Comparison of ENCODE assay signal across 9 mouse cellular contexts in the genomic region with DNA sequence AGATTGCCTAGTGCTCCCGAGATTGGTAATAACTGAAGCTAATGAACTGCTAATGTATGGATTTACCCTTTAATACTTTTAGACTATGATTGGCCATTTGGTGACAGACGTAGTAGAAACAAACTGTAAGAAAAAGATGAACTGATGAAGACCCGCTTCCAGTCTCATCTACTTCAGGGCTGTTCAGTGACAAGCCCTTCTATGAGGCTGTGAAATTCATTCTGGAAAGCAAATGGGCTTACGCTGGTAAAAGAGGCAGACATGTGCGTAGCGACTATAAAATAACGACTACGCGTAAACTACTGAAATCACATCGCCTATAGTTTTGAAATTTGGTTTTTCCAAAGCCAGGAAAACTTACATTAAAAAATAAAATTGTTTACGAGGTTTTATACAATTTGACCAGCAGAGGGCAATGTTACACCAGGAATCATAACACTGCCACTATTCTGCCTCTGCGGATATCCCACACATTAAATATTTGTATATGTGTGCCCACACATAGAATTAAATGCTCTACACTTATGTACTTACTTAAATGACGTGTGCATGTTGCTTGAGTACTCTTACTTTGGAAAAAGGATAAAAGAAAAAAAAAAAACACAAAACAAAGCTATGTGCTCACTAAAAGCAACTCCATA. TPM values are rescaled to one million over a fixed set of nuclear protein-coding genes. Genes with fewer than 3 reads are reported as not detected.
DNase-seq lines count a peak whose midpoint lies in the region; ATAC-seq and TF ChIP-seq lines count a peak whose summit lies in the region.
"Had no signal": no experiment of that assay in that cellular context is flagged by ENCODE, and none has a peak within 500 bp of the region (broad histone marks: within the 10 kb centered on the region; RNA-seq: fewer than 3 reads in every experiment).

No protein-coding gene starts in this region.

- no peak for ATAC-seq in limb, embryonic 14.5 days (ENCODE audit: low FRiP score, low read depth)
- peak; percentile 75; the same call in 1 of the 2 replicates for ATAC-seq in midbrain, embryonic 13.5 days

- no peak for TF ChIP-seq POLR2A in limb, embryonic 14.5 days (IDR thresholded peaks at IDR 0.05; ENCODE audit: borderline replicate concordance, extremely low read depth, insufficient read depth, insufficient read length)

- no peak overlapping the region for H3K4me2 ChIP-seq in limb, embryonic 14.5 days (replicated peaks; ENCODE audit: low read depth, low read length, severe bottlenecking)
- no peak overlapping the region for H3K4me2 ChIP-seq in midbrain, embryonic 13.5 days (replicated peaks)
- H3K4me2 ChIP-seq: embryonic facial prominence, embryonic 12.5 days had no signal

- no peak overlapping the region for H3K4me3 ChIP-seq in limb, embryonic 14.5 days (replicated peaks; ENCODE audit: low read length)
- H3K4me3 ChIP-seq in limb, embryonic 10.5 days = no peak overlapping the region
- no peak overlapping the region for H3K4me3 ChIP-seq in midbrain, embryonic 13.5 days (replicated peaks)
- H3K4me3 ChIP-seq: embryonic facial prominence, embryonic 12.5 days had no signal

- H3K27me3 ChIP-seq in limb, embryonic 14.5 days (ENCODE audit: control insufficient read depth, insufficient read depth, low read length) = no peaks in the 10 kb centered on the region
- H3K27me3 ChIP-seq in limb, embryonic 10.5 days (ENCODE audit: low read depth, poor library complexity, severe bottlenecking) = no peaks in the 10 kb centered on the region
- no peaks in the 10 kb centered on the region for H3K27me3 ChIP-seq in midbrain, embryonic 13.5 days
- H3K27me3 ChIP-seq: embryonic facial prominence, embryonic 12.5 days had no signal

- DNase-seq in adrenal gland, postnatal 14 days = peak; percentile 12
- DNase-seq in adrenal gland, adult 2 months = no peak
- DNase-seq in limb, embryonic 14.5 days (ENCODE audit: low spot score) = peak; percentile 65
- DNase-seq in limb, embryonic 10.5 days (ENCODE audit: low spot score) = no peak
- peak; percentile 61 for DNase-seq in embryo, embryonic 10 days (ENCODE audit: low spot score)
- DNase-seq in thymus, postnatal 10 days (ENCODE audit: low spot score in 2 of 2) = no peak
- no peak for DNase-seq in B cell, adult 2 months

- H3K9ac ChIP-seq in limb, embryonic 14.5 days (ENCODE audit: low read depth, low read length, severe bottlenecking) = no peak overlapping the region
- no peak overlapping the region for H3K9ac ChIP-seq in midbrain, embryonic 13.5 days (replicated peaks)
- H3K9ac ChIP-seq: embryonic facial prominence, embryonic 12.5 days had no signal

- H3K9me3 ChIP-seq in limb, embryonic 14.5 days (ENCODE audit: control insufficient read depth, low read length) = no peaks in the 10 kb centered on the region
- no peaks in the 10 kb centered on the region for H3K9me3 ChIP-seq in limb, embryonic 10.5 days (replicated peaks)
- H3K9me3 ChIP-seq in midbrain, embryonic 13.5 days = no peaks in the 10 kb centered on the region
- H3K9me3 ChIP-seq: embryonic facial prominence, embryonic 12.5 days had no signal

- H3K4me1 ChIP-seq in limb, embryonic 14.5 days (ENCODE audit: control insufficient read depth, insufficient read depth, low read length) = no peaks in the 10 kb centered on the region
- no peaks in the 10 kb centered on the region for H3K4me1 ChIP-seq in limb, embryonic 10.5 days
- no peaks in the 10 kb centered on the region for H3K4me1 ChIP-seq in midbrain, embryonic 13.5 days (replicated peaks)
- H3K4me1 ChIP-seq: embryonic facial prominence, embryonic 12.5 days had no signal

- WGBS in limb, embryonic 14.5 days = 31% methylated on average over 13 of the region's 13 CpGs
- 38% methylated on average over 13 of the region's 13 CpGs for WGBS in limb, embryonic 10.5 days
- WGBS in midbrain, embryonic 13.5 days = 37% methylated on average over 13 of the region's 13 CpGs

- no peaks in the 10 kb centered on the region for H3K36me3 ChIP-seq in limb, embryonic 14.5 days (ENCODE audit: control insufficient read depth, insufficient read depth, low read length)
- H3K36me3 ChIP-seq in limb, embryonic 10.5 days = no peaks in the 10 kb centered on the region
- no peaks in the 10 kb centered on the region for H3K36me3 ChIP-seq in midbrain, embryonic 13.5 days
- H3K36me3 ChIP-seq: embryonic facial prominence, embryonic 12.5 days had no signal

- no peak overlapping the region for H3K27ac ChIP-seq in limb, embryonic 14.5 days (replicated peaks; ENCODE audit: low read depth, low read length)
- H3K27ac ChIP-seq in limb, embryonic 10.5 days = no peak overlapping the region
- H3K27ac ChIP-seq in midbrain, embryonic 13.5 days = no peak overlapping the region
- H3K27ac ChIP-seq: embryonic facial prominence, embryonic 12.5 days had no signal

RNA-seq across cellular contexts. Expression of a gene that starts 38.5 kb away (rescaled TPM):
- 0.48 and 0.83 TPM in 2 replicates for total RNA-seq in adrenal gland, postnatal 14 days (2021)
- total RNA-seq in adrenal gland, adult 2 months (2021) = under 1 TPM; 0.66 to 0.69 TPM
- 0.13 and 0.15 TPM in 2 replicates for polyA plus RNA-seq in adrenal gland, adult 2 months (2012; rRNA removed)
- 68.9 and 69.9 TPM in 2 replicates for polyA plus RNA-seq in limb, embryonic 14.5 days (2012; rRNA removed)
- polyA plus RNA-seq in limb, embryonic 14.5 days (2014; fragmentation: Nextera tagmentation; extraction: Ambion mirVana) = 106 and 122 TPM in 2 replicates
- 0.35 TPM in 1 of 2 replicates, not detected in the other for polyA plus RNA-seq in limb, embryonic 10.5 days (2016; fragmentation: Nextera tagmentation; extraction: Ambion mirVana)
- polyA plus RNA-seq in midbrain, embryonic 13.5 days (2015; fragmentation: Nextera tagmentation; extraction: Ambion mirVana) = 3.1 and 3.4 TPM in 2 replicates

Comparison
In these comparisons a context has a peak if more than half of its experiments do, and no peak if none do; other contexts are left out.
1. DNase-seq: peak in adrenal gland, postnatal 14 days (single experiment), limb, embryonic 14.5 days (single experiment) and embryo, embryonic 10 days (single experiment); none in adrenal gland, adult 2 months (single experiment), limb, embryonic 10.5 days (single experiment), thymus, postnatal 10 days (0 of 2) and B cell, adult 2 months (0 of 2).
2. RNA of a gene that starts 38.5 kb away (polyA plus RNA-seq): 68.9 to 122 TPM in limb, embryonic 14.5 days; 3.1 to 3.4 TPM in midbrain, embryonic 13.5 days, 0.35 TPM in limb, embryonic 10.5 days and 0.13 to 0.15 TPM in adrenal gland, adult 2 months; every median in the first group is over 10 times any median in the second.